Mouse (Mus musculus) ES-CJ7 (cell line): ENCODE measurements at regions not wholly inside any gene's neighbourhood (a gene's known extent, or its start where the extent isn't known, plus 50 kb on each side); places are given as distances from the start of the nearest gene placed in this dataset.

Experiments
- DNase-seq: peaks from one replicate; pipeline ENCODE4 v3.0.0; 2011; ENCODE audit warnings: low read depth, low spot score

GRCm38 (mm10) chr11:65638211-65638610, 149.9 kb downstream of the Map2k4 start:
- DNase-seq = no peak

GRCm38 (mm10) chr11:65637206-65637605, 150.9 kb downstream of the Map2k4 start:
- no peak for DNase-seq

- no peak for DNase-seq
These were observed 152.8 kb downstream of the Map2k4 start for GRCm38 (mm10) chr11:65635307-65635706.

- DNase-seq = peak; percentile 8
These were observed 156.9 kb downstream of the Map2k4 start for GRCm38 (mm10) chr11:65631164-65631563.

GRCm38 (mm10) chr11:65630436-65630835, 157.7 kb downstream of the Map2k4 start:
- DNase-seq = no peak

- DNase-seq = no peak
These were observed 158.8 kb downstream of the Map2k4 start for GRCm38 (mm10) chr11:65629320-65629719.

GRCm38 (mm10) chr11:65618976-65619375, 169.1 kb downstream of the Map2k4 start:
- no peak for DNase-seq

- DNase-seq = no peak
These were observed 177.6 kb downstream of the Map2k4 start for GRCm38 (mm10) chr11:65610536-65610935.

- no peak for DNase-seq
These were observed 179.0 kb downstream of the Map2k4 start for GRCm38 (mm10) chr11:65609056-65609455.

GRCm38 (mm10) chr11:65597298-65598076, 190.6 kb downstream of the Map2k4 start:
- DNase-seq = no peak

GRCm38 (mm10) chr11:65588491-65588890, 199.6 kb downstream of the Map2k4 start:
- DNase-seq = no peak

- no peak for DNase-seq
These were observed 220.3 kb downstream of the Map2k4 start for GRCm38 (mm10) chr11:65567831-65568230.

GRCm38 (mm10) chr11:65558236-65558635, 229.9 kb downstream of the Map2k4 start:
- DNase-seq = no peak

- DNase-seq = no peak
These were observed 237.0 kb downstream of the Map2k4 start for GRCm38 (mm10) chr11:65551073-65551472.

GRCm38 (mm10) chr11:65544281-65544680, 243.8 kb downstream of the Map2k4 start:
- no peak for DNase-seq

- no peak for DNase-seq
These were observed 244.5 kb downstream of the Map2k4 start for GRCm38 (mm10) chr11:65543581-65543980.

GRCm38 (mm10) chr11:65537046-65537630, 251.0 kb downstream of the Map2k4 start:
- no peak for DNase-seq

GRCm38 (mm10) chr11:65535726-65536442, 252.2 kb downstream of the Map2k4 start:
- no peak for DNase-seq

- DNase-seq = no peak
These were observed 257.4 kb downstream of the Map2k4 start for GRCm38 (mm10) chr11:65530744-65531143.

- DNase-seq = no peak
These were observed 235.5 kb upstream of the Myocd start for GRCm38 (mm10) chr11:65505106-65505865.

GRCm38 (mm10) chr11:65497979-65498378, 228.2 kb upstream of the Myocd start:
- DNase-seq = no peak

- no peak for DNase-seq
These were observed 227.6 kb upstream of the Myocd start for GRCm38 (mm10) chr11:65497415-65497814.
